Mouse (Mus musculus): ENCODE results near the gene Fbn1. TPM values are rescaled to one million over a fixed set of nuclear protein-coding genes. Genes with fewer than 3 reads are reported as not detected.

Fbn1 gene
- total and polyA plus RNA-seq, 2 experiments from 2014 or later = 1.6 to 20.1 TPM

GRCm38 (mm10) chr2:125411777-125412176 is 96.0 kb downstream of the Fbn1 start:
- WGBS = 96% methylated on average over 3 of the region's 3 CpGs
- no peak overlapping the region for H3K9ac ChIP-seq (replicated peaks; ENCODE audit: low read length, poor library complexity, severe bottlenecking)
- ATAC-seq (ENCODE audit: low FRiP score) (no peak), DNase-seq (ENCODE audit: low spot score) (no peak)
- H3K27ac ChIP-seq (ENCODE audit: low read depth, low read length) = no peak overlapping the region
- H3K4me3 ChIP-seq (ENCODE audit: low read depth, low read length) = no peak overlapping the region
- H3K36me3 ChIP-seq (ENCODE audit: insufficient read depth, low read length) = no peaks in the 10 kb centered on the region; the same call in 1 of the 2 replicates
- no peaks in the 10 kb centered on the region for H3K27me3 ChIP-seq (ENCODE audit: insufficient read depth, low read length)
- H3K9me3 ChIP-seq (ENCODE audit: low read length) = no peaks in the 10 kb centered on the region
- H3K4me2 ChIP-seq (ENCODE audit: low read depth, low read length, poor library complexity, severe bottlenecking) = no peak overlapping the region
- H3K4me1 ChIP-seq (ENCODE audit: insufficient read depth, low read length) = no peaks in the 10 kb centered on the region
- no peak for TF ChIP-seq CTCF (IDR thresholded peaks at IDR 0.05)

GRCm38 (mm10) chr2:125404509-125405105 is 103.2 kb downstream of the Fbn1 start:
- Histone ChIP-seq H3K9ac (replicated peaks; ENCODE audit: low read length, poor library complexity, severe bottlenecking) (no peak overlapping the region), H3K4me3 (ENCODE audit: low read depth, low read length) (no peak overlapping the region), H3K4me1 (ENCODE audit: insufficient read depth, low read length) (no peaks in the 10 kb centered on the region), H3K36me3 (ENCODE audit: insufficient read depth, low read length) (no peaks in the 10 kb centered on the region), H3K4me2 (ENCODE audit: low read depth, low read length, poor library complexity, severe bottlenecking) (no peak overlapping the region), H3K27me3 (ENCODE audit: insufficient read depth, low read length) (no peaks in the 10 kb centered on the region), H3K27ac (ENCODE audit: low read depth, low read length) (no peak overlapping the region), H3K9me3 (ENCODE audit: low read length) (no peaks in the 10 kb centered on the region)
- no peak for ATAC-seq (ENCODE audit: low FRiP score)
- no peak for TF ChIP-seq CTCF (IDR thresholded peaks at IDR 0.05)
- 93% methylated on average over 4 of the region's 4 CpGs for WGBS
- DNase-seq (ENCODE audit: low spot score) = no peak

GRCm38 (mm10) chr2:125402276-125402675 is 105.5 kb downstream of the Fbn1 start:
- DNase-seq (ENCODE audit: low spot score) (no peak), ATAC-seq (ENCODE audit: low FRiP score) (no peak)
- Histone ChIP-seq H3K9me3 (ENCODE audit: low read length) (no peaks in the 10 kb centered on the region), H3K4me1 (ENCODE audit: insufficient read depth, low read length) (no peaks in the 10 kb centered on the region), H3K4me3 (ENCODE audit: low read depth, low read length) (no peak overlapping the region), H3K27ac (ENCODE audit: low read depth, low read length) (no peak overlapping the region), H3K27me3 (ENCODE audit: insufficient read depth, low read length) (no peaks in the 10 kb centered on the region), H3K4me2 (ENCODE audit: low read depth, low read length, poor library complexity, severe bottlenecking) (no peak overlapping the region), H3K9ac (replicated peaks; ENCODE audit: low read length, poor library complexity, severe bottlenecking) (no peak overlapping the region), H3K36me3 (ENCODE audit: insufficient read depth, low read length) (no peaks in the 10 kb centered on the region)
- 76% methylated on average over 1 of the region's 1 CpGs for WGBS
- TF ChIP-seq CTCF (IDR thresholded peaks at IDR 0.05) = no peak

GRCm38 (mm10) chr2:125400121-125400520 is 107.7 kb downstream of the Fbn1 start:
- Histone ChIP-seq H3K9ac (replicated peaks; ENCODE audit: low read length, poor library complexity, severe bottlenecking) (no peak overlapping the region), H3K9me3 (ENCODE audit: low read length) (no peaks in the 10 kb centered on the region), H3K36me3 (ENCODE audit: insufficient read depth, low read length) (no peaks in the 10 kb centered on the region), H3K4me2 (ENCODE audit: low read depth, low read length, poor library complexity, severe bottlenecking) (no peak overlapping the region), H3K27ac (ENCODE audit: low read depth, low read length) (no peak overlapping the region), H3K4me3 (ENCODE audit: low read depth, low read length) (no peak overlapping the region), H3K4me1 (ENCODE audit: insufficient read depth, low read length) (no peaks in the 10 kb centered on the region), H3K27me3 (ENCODE audit: insufficient read depth, low read length) (no peaks in the 10 kb centered on the region)
- ATAC-seq (ENCODE audit: low FRiP score) (no peak), DNase-seq (ENCODE audit: low spot score) (no peak)
- 91% methylated on average over 3 of the region's 3 CpGs for WGBS
- TF ChIP-seq CTCF (IDR thresholded peaks at IDR 0.05) = no peak

- H3K36me3 ChIP-seq (ENCODE audit: insufficient read depth, low read length) = no peaks in the 10 kb centered on the region
- no peaks in the 10 kb centered on the region for H3K4me1 ChIP-seq (ENCODE audit: insufficient read depth, low read length)
- WGBS = 79% methylated on average over 7 of the region's 7 CpGs
- no peak overlapping the region for H3K9ac ChIP-seq (replicated peaks; ENCODE audit: low read length, poor library complexity, severe bottlenecking)
- no peak for ATAC-seq (ENCODE audit: low FRiP score)
- no peak overlapping the region for H3K4me3 ChIP-seq (ENCODE audit: low read depth, low read length)
- no peak for TF ChIP-seq CTCF (IDR thresholded peaks at IDR 0.05)
- H3K4me2 ChIP-seq (ENCODE audit: low read depth, low read length, poor library complexity, severe bottlenecking) = no peak overlapping the region
- H3K27me3 ChIP-seq (ENCODE audit: insufficient read depth, low read length) = no peaks in the 10 kb centered on the region
- no peak overlapping the region for H3K27ac ChIP-seq (ENCODE audit: low read depth, low read length)
- peak; percentile 7 for DNase-seq (ENCODE audit: low spot score)
- no peaks in the 10 kb centered on the region for H3K9me3 ChIP-seq (ENCODE audit: low read length)
Observed at GRCm38 (mm10) chr2:125397796-125398195, 110.0 kb downstream of the Fbn1 start.

- no peak overlapping the region for H3K27ac ChIP-seq (ENCODE audit: low read depth, low read length)
- DNase-seq (ENCODE audit: low spot score) (no peak), ATAC-seq (ENCODE audit: low FRiP score) (no peak)
- no peaks in the 10 kb centered on the region for H3K27me3 ChIP-seq (ENCODE audit: insufficient read depth, low read length)
- H3K9ac ChIP-seq (replicated peaks; ENCODE audit: low read length, poor library complexity, severe bottlenecking) = no peak overlapping the region
- no peak overlapping the region for H3K4me2 ChIP-seq (ENCODE audit: low read depth, low read length, poor library complexity, severe bottlenecking)
- no peaks in the 10 kb centered on the region for H3K9me3 ChIP-seq (ENCODE audit: low read length)
- no peak overlapping the region for H3K4me3 ChIP-seq (ENCODE audit: low read depth, low read length)
- WGBS = 98% methylated on average over 9 of the region's 9 CpGs
- 0 out of 2 replicates have a peak, but pooled peaks cover 4% of the 10 kb centered on the region for H3K36me3 ChIP-seq (ENCODE audit: insufficient read depth, low read length)
- no peak for TF ChIP-seq CTCF (IDR thresholded peaks at IDR 0.05)
- H3K4me1 ChIP-seq (ENCODE audit: insufficient read depth, low read length) = no peaks in the 10 kb centered on the region
Observed at GRCm38 (mm10) chr2:125394428-125395101, 113.2 kb downstream of the Fbn1 start.

All from midbrain, postnatal 0 days (tissue).